Mouse (Mus musculus) MEL (cell line): ENCODE results near the gene Rtn2. TPM values are rescaled to one million over a fixed set of nuclear protein-coding genes. Genes with fewer than 3 reads are reported as not detected.

Experiments used
- DNase-seq: peaks from one replicate; pipeline ENCODE4 v3.0.0; 2011; ENCODE audit warnings: low read depth, low spot score
- H3K27ac ChIP-seq: 2 replicates; pipeline ENCODE4 v1.5.1; 2012; ENCODE audit warnings: low read depth, mild to moderate bottlenecking, control low read depth, low read length, moderate library complexity; ENCODE audit not compliant: control insufficient read depth
- H3K27me3 ChIP-seq, 2 experiments: fragments of 150-350 bp in 1 of 2; sonication (generic) in 1 of 2; 2 replicates each; pipeline ENCODE4 v1.6.1; 2012; ENCODE audit warnings: low read length in 2 of 2, mild to moderate bottlenecking in 2 of 2, improper control_type of control experiment in 1 of 2, moderate library complexity in 1 of 2; ENCODE audit not compliant: insufficient read depth in 2 of 2, control insufficient read depth in 1 of 2
- H3K36me3 ChIP-seq, 2 experiments: 2 replicates each; pipeline ENCODE4 v1.6.1; 2012 to 2014; ENCODE audit warnings: low read length in 2 of 2, improper control_type of control experiment in 1 of 2, inconsistent platforms in 1 of 2, mild to moderate bottlenecking in 1 of 2; ENCODE audit not compliant: insufficient read depth in 2 of 2, control insufficient read depth in 1 of 2
- H3K4me1 ChIP-seq, 2 experiments: fragments of 150-350 bp in 1 of 2; sonication (generic) in 1 of 2; 2 replicates each; pipeline ENCODE4 v1.6.1; 2012; ENCODE audit warnings: low read length in 2 of 2, improper control_type of control experiment in 1 of 2, mild to moderate bottlenecking in 1 of 2; ENCODE audit not compliant: insufficient read depth in 2 of 2, control insufficient read depth in 1 of 2
- H3K4me3 ChIP-seq, 2 experiments: fragments of 150-350 bp in 1 of 2; sonication (generic) in 1 of 2; 2 replicates each; pipeline ENCODE4 v1.5.1; 2012; ENCODE audit warnings: low read depth in 2 of 2, low read length in 2 of 2, mild to moderate bottlenecking in 2 of 2, moderate library complexity in 2 of 2, control low read depth in 1 of 2, improper control_type of control experiment in 1 of 2; ENCODE audit not compliant: control insufficient read depth in 1 of 2, insufficient read depth in 1 of 2
- H3K79me2 ChIP-seq: 2 replicates; pipeline ENCODE4 v1.6.1; 2012; ENCODE audit warnings: mild to moderate bottlenecking, low read length, moderate library complexity; ENCODE audit not compliant: control insufficient read depth, poor library complexity, insufficient read depth
- H3K9ac ChIP-seq: 2 replicates; pipeline ENCODE4 v1.6.1; 2012; ENCODE audit warnings: low read depth, mild to moderate bottlenecking, control low read depth, low read length, moderate library complexity; ENCODE audit not compliant: control insufficient read depth, poor library complexity, severe bottlenecking
- H3K9me3 ChIP-seq: fragments of 150-350 bp; sonication (generic); replicated peaks from 2 replicates; pipeline ENCODE4 v1.6.1; 2012; ENCODE audit warnings: mild to moderate bottlenecking, low read length, improper control_type of control experiment, moderate library complexity; ENCODE audit not compliant: insufficient read depth
- BHLHE40 ChIP-seq: IDR thresholded peaks from 2 replicates; pipeline ENCODE4 v1.6.1; 2012; ENCODE audit warnings: low read depth, mild to moderate bottlenecking, inconsistent platforms, low read length, improper control_type of control experiment, borderline replicate concordance
- CHD2 ChIP-seq: IDR thresholded peaks from 2 replicates; pipeline ENCODE4 v1.6.1; 2011; ENCODE audit warnings: low read length, improper control_type of control experiment
- E2F4 ChIP-seq: IDR thresholded peaks from 2 replicates; pipeline ENCODE4 v1.6.1; 2011; ENCODE audit warnings: low read depth, low read length, improper control_type of control experiment, borderline replicate concordance
- ELF1 ChIP-seq: IDR thresholded peaks from 2 replicates; pipeline ENCODE4 v1.6.1; 2014; ENCODE audit warnings: low read depth, mild to moderate bottlenecking, inconsistent platforms, low read length, improper control_type of control experiment, moderate library complexity
- EP300 ChIP-seq, 2 experiments: IDR thresholded peaks; 2 replicates each; pipeline ENCODE4 v1.6.1; 2011; ENCODE audit warnings: improper control_type of control experiment in 2 of 2, low read length in 2 of 2, low read depth in 1 of 2, mild to moderate bottlenecking in 1 of 2
- ETS1 ChIP-seq: IDR thresholded peaks from 2 replicates; pipeline ENCODE4 v1.6.1; 2012; ENCODE audit warnings: low read depth, mild to moderate bottlenecking, inconsistent platforms, low read length, improper control_type of control experiment, moderate library complexity
- GABPA ChIP-seq: IDR thresholded peaks from 2 replicates; pipeline ENCODE4 v1.6.1; 2012; ENCODE audit warnings: low read depth, mild to moderate bottlenecking, inconsistent platforms, low read length, improper control_type of control experiment, moderate library complexity
- GATA1 ChIP-seq: IDR thresholded peaks from 2 replicates; pipeline ENCODE4 v1.6.1; 2011; ENCODE audit warnings: low read depth, low read length, improper control_type of control experiment
- HCFC1 ChIP-seq: IDR thresholded peaks from 2 replicates; pipeline ENCODE4 v1.6.1; 2012; ENCODE audit warnings: low read depth, mild to moderate bottlenecking, inconsistent platforms, low read length, improper control_type of control experiment, moderate library complexity
- KAT2A ChIP-seq: conservative IDR thresholded peaks from 2 replicates; pipeline ENCODE4 v1.6.1; 2012; ENCODE audit warnings: low read depth, low read length, improper control_type of control experiment, inconsistent platforms
- MAFK ChIP-seq: IDR thresholded peaks from 2 replicates; pipeline ENCODE4 v1.6.1; 2011; ENCODE audit warnings: low read depth, mild to moderate bottlenecking, low read length, improper control_type of control experiment, borderline replicate concordance
- MAX ChIP-seq: IDR thresholded peaks from 2 replicates; pipeline ENCODE4 v1.6.1; 2011; ENCODE audit warnings: low read length, improper control_type of control experiment
- MAZ ChIP-seq: IDR thresholded peaks from 2 replicates; pipeline ENCODE4 v1.6.1; 2012; ENCODE audit warnings: low read depth, mild to moderate bottlenecking, inconsistent platforms, low read length, improper control_type of control experiment
- MXI1 ChIP-seq: IDR thresholded peaks from 2 replicates; pipeline ENCODE4 v1.6.1; 2011; ENCODE audit warnings: mild to moderate bottlenecking, low read depth, low read length, improper control_type of control experiment
- MYC ChIP-seq: IDR thresholded peaks from 2 replicates; pipeline ENCODE4 v1.6.1; 2011; ENCODE audit warnings: low read depth, mild to moderate bottlenecking, low read length, improper control_type of control experiment, moderate library complexity
- NELFE ChIP-seq: IDR thresholded peaks from 2 replicates; pipeline ENCODE4 v1.6.1; 2011; ENCODE audit warnings: low read depth, low read length, improper control_type of control experiment
- NRF1 ChIP-seq: IDR thresholded peaks from 2 replicates; pipeline ENCODE4 v1.6.1; 2014; ENCODE audit warnings: low read depth, mild to moderate bottlenecking, inconsistent platforms, low read length, improper control_type of control experiment, moderate library complexity; ENCODE audit not compliant: poor library complexity, insufficient read depth, severe bottlenecking
- POLR2A ChIP-seq, 2 experiments: IDR thresholded peaks; 2 replicates each; pipeline ENCODE4 v1.6.1; 2011 to 2012; ENCODE audit warnings: low read length in 2 of 2, mild to moderate bottlenecking in 2 of 2, control low read depth in 1 of 2, improper control_type of control experiment in 1 of 2, low read depth in 1 of 2, moderate library complexity in 1 of 2; ENCODE audit not compliant: control insufficient read depth in 1 of 2, insufficient read depth in 1 of 2, poor library complexity in 1 of 2
- POLR2AphosphoS2 ChIP-seq: IDR thresholded peaks from 2 replicates; pipeline ENCODE4 v1.6.1; 2011; ENCODE audit warnings: low read length, improper control_type of control experiment
- SIN3A ChIP-seq: IDR thresholded peaks from 2 replicates; pipeline ENCODE4 v1.6.1; 2012; ENCODE audit warnings: low read length, improper control_type of control experiment, inconsistent platforms
- SMC3 ChIP-seq: IDR thresholded peaks from 2 replicates; pipeline ENCODE4 v1.6.1; 2011; ENCODE audit warnings: low read depth, low read length, improper control_type of control experiment
- TBP ChIP-seq: IDR thresholded peaks from 2 replicates; pipeline ENCODE4 v1.8.0; 2011; ENCODE audit warnings: low read depth, low read length, improper control_type of control experiment
- UBTF ChIP-seq: IDR thresholded peaks from 2 replicates; pipeline ENCODE4 v1.6.1; 2012; ENCODE audit warnings: low read depth, mild to moderate bottlenecking, inconsistent platforms, low read length, improper control_type of control experiment, moderate library complexity, borderline replicate concordance; ENCODE audit not compliant: insufficient read depth
- USF2 ChIP-seq, 2 experiments: IDR thresholded peaks; 2 replicates each; pipeline ENCODE4 v1.6.1; 2011 to 2012; ENCODE audit warnings: improper control_type of control experiment in 2 of 2, low read length in 2 of 2, borderline replicate concordance in 1 of 2, inconsistent platforms in 1 of 2, low read depth in 1 of 2, mild to moderate bottlenecking in 1 of 2; ENCODE audit not compliant: insufficient read depth in 1 of 2
- ZC3H11A ChIP-seq: IDR thresholded peaks from 2 replicates; pipeline ENCODE4 v1.6.1; 2012; ENCODE audit warnings: low read depth, mild to moderate bottlenecking, inconsistent platforms, low read length, improper control_type of control experiment
- ZKSCAN1 ChIP-seq: IDR thresholded peaks from 2 replicates; pipeline ENCODE4 v1.6.1; 2012; ENCODE audit warnings: low read depth, mild to moderate bottlenecking, inconsistent platforms, low read length, improper control_type of control experiment, moderate library complexity
- polyA plus RNA-seq, 2 experiments: library from polyadenylated mRNA; stranded (reverse) in 1 of 2; unstranded in 1 of 2; fragments of >175 nt in 1 of 2; fragments of >200 nt in 1 of 2; gene quantifications; 2 replicates each; pipeline versions ENCODE4 v1.2.1 to v1.2.4; 2012; ENCODE audit warnings: low replicate concordance in 2 of 2, low read depth in 1 of 2; ENCODE audit not compliant: insufficient read length in 2 of 2, insufficient read depth in 1 of 2, missing spikeins in 1 of 2
- total RNA-seq: library from RNA; depleted of rRNA; stranded (reverse); fragments of 300-350 nt; gene quantifications from 2 replicates; pipeline ENCODE4 v1.2.3, GENCODE M21; 2012

Gene Rtn2
- total and polyA plus RNA-seq, 3 experiments: 0.27 to 1.4 TPM; not detected in 1

DNA sequence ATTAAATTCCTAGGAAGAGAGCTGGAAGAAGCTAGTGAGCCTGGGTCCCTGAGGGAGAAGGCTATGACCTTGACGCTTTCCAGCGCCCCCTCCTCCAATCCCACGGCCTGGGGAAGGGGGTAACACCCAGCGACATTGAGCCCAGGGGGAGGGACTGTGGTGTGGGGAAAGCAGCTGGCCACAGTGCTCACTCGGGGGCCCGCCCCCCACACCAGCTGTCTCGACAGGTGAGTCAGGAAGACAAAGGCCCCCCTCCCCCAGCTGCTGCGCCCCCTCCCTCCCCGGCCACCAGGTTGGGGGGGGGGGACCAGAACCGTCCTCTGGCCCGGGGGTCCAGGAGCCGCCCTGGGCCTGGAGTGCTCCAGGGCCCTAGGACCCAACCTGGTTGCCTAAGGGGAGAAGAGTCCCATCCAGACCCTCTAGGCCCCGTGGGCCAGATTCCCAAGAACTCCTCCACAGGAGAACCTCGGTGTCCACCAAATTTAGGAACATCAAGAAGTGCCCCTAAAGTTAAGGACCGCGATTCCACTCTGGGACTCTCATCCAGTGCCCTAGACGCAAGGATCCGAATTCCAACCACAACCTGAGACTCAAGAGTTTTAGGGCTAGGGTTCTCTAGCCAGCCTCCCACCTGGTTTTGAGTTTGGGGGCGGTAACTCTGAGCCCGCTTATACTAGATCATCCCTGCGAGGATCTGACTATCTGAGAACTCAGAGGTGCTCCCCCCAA, 11.8 kb upstream of the Rtn2 start:
- Histone ChIP-seq H3K4me1 (peaks cover 3 to 28% of the 10 kb centered on the region in 2 experiments; a peak in 3 of 4 replicates), H3K27me3 (no peaks in the 10 kb centered on the region), H3K9me3 (no peaks in the 10 kb centered on the region), H3K36me3 (peaks cover 0 to 18% of the 10 kb centered on the region in 2 experiments; a peak in 2 of 4 replicates), H3K27ac (peak overlapping the region; percentile 99), H3K4me3 (peak overlapping the region; percentile 94 to 96), H3K9ac (peak overlapping the region; percentile 89)
- no peak for DNase-seq
- TF ChIP-seq MAZ: peak; percentile 8; the same call in 1 of the 2 replicates
- no peak for TF ChIP-seq SMC3
- TF ChIP-seq EP300 (IDR thresholded peaks at IDR 0.05; ENCODE audit: low read depth in 1 of 2, low read length in 2 of 2): no peak
- no peak for TF ChIP-seq E2F4
- no peak for TF ChIP-seq POLR2A (IDR thresholded peaks at IDR 0.05; ENCODE audit: control insufficient read depth in 1 of 2, insufficient read depth in 1 of 2, low read depth in 1 of 2, low read length in 2 of 2, poor library complexity in 1 of 2)
- no peak for TF ChIP-seq ELF1
- TF ChIP-seq ETS1: 0 out of 2 replicates have a peak, but pooled peaks have one; percentile 8
- no peak for TF ChIP-seq BHLHE40
- TF ChIP-seq MXI1: no peak
- TF ChIP-seq MAX: no peak
- TF ChIP-seq SIN3A: peak; percentile 13
- TF ChIP-seq, all 39 proteins: peak for 3
- H3K79me2 ChIP-seq: peaks cover 44% of the 10 kb centered on the region

DNA sequence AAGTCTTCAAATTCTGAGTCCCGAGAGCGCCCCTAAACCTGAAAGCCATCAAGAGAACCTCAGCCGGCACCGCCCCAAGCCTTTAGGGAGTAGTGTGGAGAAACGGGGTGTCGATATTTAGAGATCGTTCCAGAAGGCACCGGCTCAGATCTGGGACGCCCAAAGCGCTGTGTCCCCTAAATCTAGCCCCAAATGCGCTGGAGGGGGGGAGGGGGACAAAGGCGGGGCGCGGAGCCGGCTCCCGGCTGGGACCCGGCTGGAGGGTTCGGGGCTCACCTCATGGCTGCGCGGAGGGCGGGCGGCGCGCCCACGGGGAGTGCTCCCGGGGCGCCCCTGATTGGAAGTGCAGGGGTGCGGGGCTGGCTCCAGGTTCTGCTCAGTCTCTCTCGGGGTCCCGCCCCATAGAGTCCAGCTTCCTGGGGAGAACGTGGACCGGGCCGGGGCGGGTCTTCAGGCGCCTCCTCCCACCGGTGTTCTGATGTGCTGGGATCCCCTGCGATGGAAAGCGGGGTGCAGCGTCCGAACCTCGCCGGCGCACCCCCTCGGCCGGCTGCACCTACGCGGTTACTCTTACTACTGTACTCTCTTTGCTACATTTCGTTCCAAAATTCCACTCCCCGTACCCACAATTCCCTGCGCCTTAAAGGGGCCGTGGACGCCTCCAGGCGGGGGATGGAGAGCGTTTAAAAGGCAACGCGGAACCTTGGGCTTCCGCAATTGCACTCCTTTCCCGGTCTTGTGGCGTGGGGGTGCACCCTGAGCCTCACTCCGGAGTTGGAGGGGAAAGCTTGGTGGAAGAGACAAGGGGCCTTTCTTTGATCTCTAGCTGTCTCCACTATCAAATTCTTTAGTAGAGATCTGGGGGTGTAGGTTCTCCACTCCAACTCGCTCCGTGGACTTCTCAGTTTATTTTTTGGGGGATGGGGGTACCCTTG, 10.9 kb upstream of the Rtn2 start, which contains the start of gene Vasp:
Gene Vasp (minus strand): TSS at position 580 of the 935 bp plus-strand sequence.
- H3K9me3 ChIP-seq: no peaks in the 10 kb centered on the region
- H3K4me1 ChIP-seq: peaks cover 1 to 21% of the 10 kb centered on the region in 2 experiments; a peak in 3 of 4 replicates
- peak within 1 kb of the TSS; percentile 89 for H3K9ac ChIP-seq
- peak within 1 kb of the TSS; percentile 99 for H3K27ac ChIP-seq
- no peaks in the 10 kb centered on the region for H3K27me3 ChIP-seq
- H3K79me2 ChIP-seq: peaks cover 40% of the 10 kb centered on the region
- peaks cover 0 to 15% of the 10 kb centered on the region in 2 experiments; a peak in 2 of 4 replicates for H3K36me3 ChIP-seq
- H3K4me3 ChIP-seq: peak within 1 kb of the TSS; percentile 94 to 96
- peak; percentile 94 for DNase-seq
- TF ChIP-seq MXI1 (peak; percentile 74), USF2 (IDR thresholded peaks at IDR 0.05; ENCODE audit: borderline replicate concordance in 1 of 2, insufficient read depth in 1 of 2, low read depth in 1 of 2, low read length in 2 of 2) (no peak), MAX (no peak; the same call in none of the 2 replicates), NELFE (peak; percentile 73), CHD2 (no peak; the same call in 1 of the 2 replicates), TBP (peak; percentile 94), BHLHE40 (no peak), POLR2AphosphoS2 (peak; percentile 85), UBTF (peak; percentile 75; the same call in 1 of the 2 replicates), GABPA (no peak), MAFK (no peak), NRF1 (no peak), ETS1 (peak; percentile 52), MYC (peak; percentile 60), ZC3H11A (no peak), KAT2A (peak; percentile 59; the same call in 1 of the 2 replicates), E2F4 (no peak), GATA1 (no peak), HCFC1 (peak; percentile 84), ZKSCAN1 (no peak)
